ENCODE assay signal across 8 mouse cellular contexts in the genomic region with DNA sequence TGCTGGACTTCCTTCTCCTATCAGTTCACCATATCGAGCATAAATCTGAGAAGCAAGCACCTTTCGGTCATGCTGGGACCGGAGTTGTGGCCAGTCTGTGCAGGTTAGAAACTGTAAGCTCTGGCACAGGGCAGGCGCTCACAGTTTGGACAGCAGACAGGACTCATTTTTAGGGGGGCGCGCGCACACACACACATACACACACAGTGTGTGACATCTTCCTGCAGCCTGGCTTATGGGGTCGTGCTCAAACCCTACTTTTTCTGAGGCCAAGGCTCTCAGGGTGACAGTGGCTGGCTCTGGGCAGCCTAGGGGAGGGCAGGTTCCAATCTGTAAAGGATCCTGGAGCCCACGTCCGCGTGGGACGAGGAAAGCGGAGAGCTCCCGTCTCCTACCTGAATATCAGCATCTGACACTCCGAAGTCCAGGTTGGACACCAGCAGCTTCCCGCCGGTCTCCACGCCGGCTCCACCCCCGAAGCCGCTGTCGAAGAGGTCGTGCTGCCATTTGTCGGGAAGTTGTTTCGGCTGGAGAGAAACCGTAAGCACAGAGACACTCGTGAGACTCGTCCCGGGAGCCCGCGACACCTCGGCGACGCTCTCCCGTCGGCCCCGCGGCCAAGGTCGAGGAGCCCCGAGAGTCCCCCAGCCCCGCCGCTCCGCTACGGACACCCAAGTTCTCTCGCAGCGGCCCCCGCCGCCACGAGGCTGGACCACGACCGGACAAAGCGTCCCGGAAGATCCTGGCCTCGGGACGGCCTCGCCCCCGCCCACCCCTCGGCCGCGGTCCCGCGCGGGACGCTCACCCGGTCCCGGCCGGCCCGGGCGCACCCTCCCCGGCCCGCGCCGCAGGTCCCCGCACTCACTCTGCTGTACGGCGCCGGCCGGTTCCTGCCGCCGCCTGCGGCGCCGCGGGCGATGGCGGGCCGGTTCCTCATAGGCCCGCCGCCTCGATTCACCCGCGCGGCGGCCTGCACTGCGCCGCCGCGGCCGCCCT. TPM values are rescaled to one million over a fixed set of nuclear protein-coding genes. Genes with fewer than 3 reads are reported as not detected.
DNase-seq lines count a peak whose midpoint lies in the region; ATAC-seq lines count a peak whose summit lies in the region.

No protein-coding gene starts in this region.

- peak; percentile 54; the same call in 1 of the 2 replicates for ATAC-seq in hindbrain, embryonic 16.5 days
- peak; percentile 15 for ATAC-seq in megakaryocyte, adult 5-6 weeks (ENCODE audit: poor library complexity, severe bottlenecking)

- H3K9ac ChIP-seq in hindbrain, embryonic 16.5 days (ENCODE audit: low read depth, low read length): peak overlapping the region; percentile 98

- DNase-seq in adrenal gland, postnatal 25 days: peak; percentile 31
- no peak for DNase-seq in adrenal gland, postnatal 10 days
- peak; percentile 55 for DNase-seq in thymus, postnatal 4 days
- DNase-seq in thymus, postnatal 25 days: no peak
- DNase-seq in Muller cell, postnatal 12 days (ENCODE audit: inconsistent ontology term): no peak
- DNase-seq in urinary bladder, postnatal 25 days (ENCODE audit: low spot score): no peak

- peaks cover 16% of the 10 kb centered on the region for H3K4me1 ChIP-seq in hindbrain, embryonic 16.5 days (ENCODE audit: control insufficient read depth, insufficient read depth, low read depth, low read length)

- H3K36me3 ChIP-seq in hindbrain, embryonic 16.5 days (ENCODE audit: control insufficient read depth, insufficient read depth, low read length): peaks cover 39% of the 10 kb centered on the region

- H3K27me3 ChIP-seq in hindbrain, embryonic 16.5 days (replicated peaks; ENCODE audit: control insufficient read depth, insufficient read depth, low read length): no peaks in the 10 kb centered on the region

- peak overlapping the region; percentile 99 for H3K4me2 ChIP-seq in hindbrain, embryonic 16.5 days (ENCODE audit: low read length)

- 4% methylated on average over 85 of the region's 99 CpGs for WGBS in hindbrain, embryonic 16.5 days

- peak overlapping the region; percentile 98 for H3K4me3 ChIP-seq in hindbrain, embryonic 16.5 days (ENCODE audit: low read length)

- H3K9me3 ChIP-seq in hindbrain, embryonic 16.5 days (ENCODE audit: control insufficient read depth, low read length): no peaks in the 10 kb centered on the region

- peak overlapping the region; percentile 89 for H3K27ac ChIP-seq in hindbrain, embryonic 16.5 days (ENCODE audit: low read depth, low read length)

RNA-seq across cellular contexts. Expression of a gene that starts 0.6 kb away (rescaled TPM):
- total RNA-seq in adrenal gland, postnatal 25 days (2021): 101 and 105 TPM in 2 replicates
- total RNA-seq in adrenal gland, postnatal 10 days (2021): 100 to 1,000 TPM; 112 to 114 TPM
- polyA plus RNA-seq in hindbrain, embryonic 16.5 days (2015; fragmentation: Nextera tagmentation; extraction: Ambion mirVana): 55.8 and 202 TPM in 2 replicates
- total RNA-seq in megakaryocyte, adult 5-6 weeks (2015): 143 and 149 TPM in 2 replicates
- 171 and 196 TPM in 2 replicates for total RNA-seq in megakaryocyte, adult 5-6 weeks (2017)

RNA-seq across cellular contexts. Expression of a gene that starts 0.7 kb away (rescaled TPM):
- total RNA-seq in adrenal gland, postnatal 25 days (2021): 81.5 and 102 TPM in 2 replicates
- total RNA-seq in adrenal gland, postnatal 10 days (2021): 10 to 100 TPM; 73.1 to 86.4 TPM
- polyA plus RNA-seq in hindbrain, embryonic 16.5 days (2015; fragmentation: Nextera tagmentation; extraction: Ambion mirVana): 194 and 203 TPM in 2 replicates
- 79.9 and 90.6 TPM in 2 replicates for total RNA-seq in megakaryocyte, adult 5-6 weeks (2015)
- 30.0 and 32.3 TPM in 2 replicates for total RNA-seq in megakaryocyte, adult 5-6 weeks (2017)

RNA-seq across cellular contexts. Expression of a gene that starts 10.7 kb away (rescaled TPM):
- total RNA-seq in adrenal gland, postnatal 25 days (2021): 3.1 TPM in 1 of 2 replicates, not detected in the other
- 1 to 10 TPM; 1.0 to 1.3 TPM for total RNA-seq in adrenal gland, postnatal 10 days (2021)
- polyA plus RNA-seq in hindbrain, embryonic 16.5 days (2015; fragmentation: Nextera tagmentation; extraction: Ambion mirVana): 0.99 and 1.00 TPM in 2 replicates
- not detected in 2 replicates for total RNA-seq in megakaryocyte, adult 5-6 weeks (2015)
- not detected in 2 replicates for total RNA-seq in megakaryocyte, adult 5-6 weeks (2017)

RNA-seq across cellular contexts. Expression of a gene that starts 16.1 kb away (rescaled TPM):
- total RNA-seq in adrenal gland, postnatal 25 days (2021): 333 and 334 TPM in 2 replicates
- total RNA-seq in adrenal gland, postnatal 10 days (2021): 100 to 1,000 TPM; 281 to 286 TPM
- 501 and 544 TPM in 2 replicates for polyA plus RNA-seq in hindbrain, embryonic 16.5 days (2015; fragmentation: Nextera tagmentation; extraction: Ambion mirVana)
- total RNA-seq in megakaryocyte, adult 5-6 weeks (2015): 506 and 521 TPM in 2 replicates
- 226 and 275 TPM in 2 replicates for total RNA-seq in megakaryocyte, adult 5-6 weeks (2017)

RNA-seq across cellular contexts. Expression of a gene that starts 20.2 kb away (rescaled TPM):
- total RNA-seq in adrenal gland, postnatal 25 days (2021): 344 and 351 TPM in 2 replicates
- total RNA-seq in adrenal gland, postnatal 10 days (2021): 100 to 1,000 TPM; 144 to 150 TPM
- polyA plus RNA-seq in hindbrain, embryonic 16.5 days (2015; fragmentation: Nextera tagmentation; extraction: Ambion mirVana): 236 and 242 TPM in 2 replicates
- 11.8 and 13.3 TPM in 2 replicates for total RNA-seq in megakaryocyte, adult 5-6 weeks (2015)
- total RNA-seq in megakaryocyte, adult 5-6 weeks (2017): 17.3 and 22.6 TPM in 2 replicates

Comparison
In these comparisons a context has a peak if more than half of its experiments do, and no peak if none do; other contexts are left out.
1. DNase-seq: peak in adrenal gland, postnatal 25 days (single experiment) and thymus, postnatal 4 days (single experiment); none in adrenal gland, postnatal 10 days (single experiment), thymus, postnatal 25 days (single experiment), Muller cell, postnatal 12 days (single experiment) and urinary bladder, postnatal 25 days (single experiment).